Mouse (Mus musculus): ENCODE results near the gene Casp14. TPM values are rescaled to one million over a fixed set of nuclear protein-coding genes. Genes with fewer than 3 reads are reported as not detected.

Gene Casp14
- total RNA-seq (2023): not detected

DNA sequence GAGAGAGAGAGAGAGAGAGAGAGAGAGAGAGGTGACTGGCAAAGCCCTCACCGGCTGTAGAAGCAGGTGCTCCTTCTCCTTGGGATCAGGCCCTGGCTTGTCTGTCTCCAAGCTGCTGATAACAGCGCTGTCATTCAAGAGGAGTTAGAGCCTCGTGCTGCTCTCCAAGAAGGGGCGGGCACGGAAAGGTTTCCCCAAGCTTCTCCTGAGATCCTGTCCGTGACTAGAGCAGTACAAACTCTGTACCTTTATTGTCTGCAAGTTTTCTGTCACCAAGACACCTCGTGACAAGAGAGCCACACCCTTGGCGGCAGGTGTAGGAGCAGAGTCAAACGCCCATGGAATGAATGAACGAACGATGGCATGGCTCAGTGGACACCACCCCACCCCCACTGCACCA lies at the start of gene Casp14:
Casp14 (minus strand) TSS at position 239 of the 400 bp plus-strand sequence.

DNA sequence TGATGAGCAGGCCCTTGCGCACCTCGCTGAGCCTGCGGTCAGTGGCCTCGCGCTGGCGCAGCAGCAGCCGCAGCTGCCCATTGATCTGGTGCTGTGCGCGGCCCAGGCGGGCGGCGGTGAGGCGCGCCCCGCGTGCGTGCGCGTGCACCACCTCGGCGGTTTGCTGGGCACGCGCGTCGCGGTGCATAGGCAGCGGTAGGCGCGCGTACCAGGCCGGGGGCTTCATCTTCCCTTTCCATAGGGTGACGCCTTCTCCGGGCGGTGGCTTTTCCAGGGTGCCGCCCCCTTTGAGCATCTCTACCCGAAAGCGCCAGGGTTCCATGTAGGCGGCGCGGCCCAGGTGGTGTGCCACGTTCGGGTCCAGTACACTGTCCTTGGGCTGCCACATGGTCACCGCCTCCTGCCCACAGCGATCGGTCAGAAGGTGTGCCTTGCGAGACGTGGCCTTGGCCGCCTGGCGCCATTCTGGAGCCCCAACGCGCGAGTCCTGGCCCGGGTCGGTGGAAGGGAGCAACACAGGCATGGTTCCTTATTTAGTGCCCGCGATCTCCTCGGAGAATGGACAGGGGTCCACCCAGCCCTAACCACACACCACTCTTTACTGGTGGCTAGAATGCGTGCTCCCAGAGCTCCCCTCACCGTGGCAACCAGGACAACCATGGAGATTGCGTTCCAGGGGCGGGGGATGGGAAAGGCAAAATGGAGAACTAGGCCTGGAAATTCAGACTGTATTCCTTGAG lies 34.5 kb upstream of the Casp14 start, which contains the start of gene Ccdc105:
Ccdc105 (minus strand) TSS at position 614 of the 740 bp plus-strand sequence.

Other genes starting within 250 kb of the Casp14 start
- gene Olfr1358, start 200.9 kb downstream of the Casp14 start, total RNA-seq (2023): not detected
- 10 to 100 TPM; 21.0 to 21.8 TPM for gene Ilvbl, start 143.9 kb downstream of the Casp14 start, total RNA-seq (2023)
- gene Syde1, start 126.3 kb downstream of the Casp14 start, total RNA-seq (2023): under 1 TPM in 1 of 2 experiments, not detected in 1; 0.13 TPM
- not detected for gene Olfr1357, start 100.2 kb downstream of the Casp14 start, total RNA-seq (2023)
- not detected for gene Ccdc105, start 34.8 kb upstream of the Casp14 start, total RNA-seq (2023)
- not detected for gene Slc1a6, start 62.2 kb upstream of the Casp14 start, total RNA-seq (2023)
- gene Olfr1356, start 133.9 kb upstream of the Casp14 start, total RNA-seq (2023): not detected
- not detected for gene Olfr1355, start 157.2 kb upstream of the Casp14 start, total RNA-seq (2023)
- not detected for gene Olfr1354, start 194.9 kb upstream of the Casp14 start, total RNA-seq (2023)
- not detected for gene Olfr8, start 232.3 kb upstream of the Casp14 start, total RNA-seq (2023)
- gene Olfr1353, start 245.0 kb upstream of the Casp14 start, total RNA-seq (2023): not detected